Mouse (Mus musculus) erythroblast, embryonic 14.5 days (primary cell): Measurements from ENCODE around the gene Ccpg1os. TPM values are rescaled to one million over a fixed set of nuclear protein-coding genes. Genes with fewer than 3 reads are reported as not detected.

Experiments
- H3K27me3 ChIP-seq: 2 replicates; pipeline ENCODE4 v1.6.1; 2012; ENCODE audit warnings: inconsistent platforms; ENCODE audit not compliant: control insufficient read depth
- H3K36me3 ChIP-seq: 2 replicates; pipeline ENCODE4 v1.6.1; 2012; ENCODE audit warnings: mild to moderate bottlenecking, inconsistent platforms; ENCODE audit not compliant: control insufficient read depth
- H3K4me1 ChIP-seq: 2 replicates; pipeline ENCODE4 v1.6.1; 2012; ENCODE audit warnings: inconsistent platforms; ENCODE audit not compliant: control insufficient read depth
- H3K4me3 ChIP-seq: replicated peaks from 2 replicates; pipeline ENCODE3; 2012; ENCODE audit warnings: moderate library complexity, mild to moderate bottlenecking, inconsistent platforms
- H3K9me3 ChIP-seq: 2 replicates; pipeline ENCODE4 v1.6.1; 2012; ENCODE audit warnings: low read length, inconsistent platforms, mixed read lengths; ENCODE audit not compliant: control insufficient read depth
- GATA1 ChIP-seq: IDR thresholded peaks from 2 replicates; pipeline ENCODE4 v1.6.1; 2012; ENCODE audit warnings: low read length, inconsistent platforms, mixed read lengths
- TAL1 ChIP-seq: IDR thresholded peaks from 3 replicates; pipeline ENCODE4 v1.6.1; 2012; ENCODE audit warnings: low read length, inconsistent platforms, mixed read lengths
- polyA plus RNA-seq: library from polyadenylated mRNA; stranded (reverse); fragments of >175 nt; gene quantifications from 2 replicates; pipeline ENCODE4 v1.2.3, GENCODE M21; 2012

Gene Ccpg1os
- polyA plus RNA-seq, 1 experiment: 0.05 TPM

DNA sequence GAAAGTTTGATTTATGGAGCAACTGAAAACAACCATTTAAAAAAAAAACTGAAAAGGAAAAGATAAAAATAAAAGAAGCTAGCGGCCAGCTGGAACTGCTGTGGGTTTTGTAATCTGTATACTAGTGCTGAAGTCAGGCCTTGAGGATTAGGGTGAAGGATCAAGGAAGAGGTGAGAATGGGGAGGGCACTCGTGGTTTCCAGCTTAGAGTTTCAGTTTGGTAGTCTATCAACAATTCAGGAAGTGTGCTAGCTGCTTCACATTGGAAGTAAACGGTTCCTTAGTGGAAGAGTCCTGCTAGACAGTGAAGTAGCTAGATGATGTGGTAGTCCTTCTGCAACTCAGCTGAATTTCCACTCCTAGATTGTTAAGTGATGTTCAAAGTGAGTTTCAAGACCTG is 23.2 kb upstream of the Ccpg1os start:
- Histone ChIP-seq H3K9me3 (no peaks in the 10 kb centered on the region), H3K36me3 (peaks cover 28% of the 10 kb centered on the region), H3K27me3 (no peaks in the 10 kb centered on the region), H3K4me3 (no peak overlapping the region), H3K4me1 (no peaks in the 10 kb centered on the region)
- no peak for TF ChIP-seq GATA1
- no peak for TF ChIP-seq TAL1

DNA sequence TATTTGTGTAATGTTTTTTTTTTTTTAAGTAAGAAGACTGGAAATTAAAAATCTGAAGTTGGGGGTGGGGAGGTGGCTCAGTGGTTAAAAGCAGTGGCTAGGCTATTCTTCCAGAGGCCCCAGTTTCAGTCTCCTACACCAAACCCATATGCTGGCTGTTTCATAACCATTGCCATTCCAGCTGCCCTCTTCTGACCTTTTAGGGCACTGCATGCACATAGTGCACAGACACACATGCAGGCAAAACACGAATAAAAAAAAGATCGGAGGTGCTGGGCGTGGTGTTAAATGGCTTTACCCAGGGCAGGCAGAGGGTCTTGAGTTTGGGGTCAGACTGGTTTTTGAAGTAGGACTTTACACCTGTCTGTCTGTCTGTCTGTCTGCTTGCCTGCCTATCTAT is 21.0 kb upstream of the Ccpg1os start:
- no peak for TF ChIP-seq GATA1
- TF ChIP-seq TAL1: no peak
- Histone ChIP-seq H3K27me3 (no peaks in the 10 kb centered on the region), H3K4me3 (no peak overlapping the region), H3K36me3 (peaks cover 16% of the 10 kb centered on the region), H3K9me3 (no peaks in the 10 kb centered on the region), H3K4me1 (no peaks in the 10 kb centered on the region)

DNA sequence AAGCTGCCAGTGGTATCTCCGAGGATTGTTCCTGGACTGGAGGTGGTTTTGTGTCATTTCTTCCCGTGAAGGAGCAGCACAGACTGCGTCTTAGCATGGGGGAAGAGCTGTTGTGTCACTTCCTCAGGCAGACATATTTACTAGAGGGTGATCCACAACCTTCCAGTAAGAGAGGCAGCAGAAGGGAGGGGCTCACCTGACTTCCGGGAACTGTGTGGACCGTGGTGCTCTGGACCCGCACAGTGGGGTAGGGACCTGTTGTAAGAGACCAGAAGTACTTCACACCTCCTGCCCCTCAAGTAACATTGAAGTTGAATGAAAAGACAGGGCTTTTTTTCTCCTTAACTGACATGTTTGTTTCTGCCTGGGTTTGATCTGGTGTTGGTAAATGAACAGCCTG is 19.9 kb upstream of the Ccpg1os start:
- Histone ChIP-seq H3K4me1 (no peaks in the 10 kb centered on the region), H3K4me3 (no peak overlapping the region), H3K36me3 (peaks cover 9% of the 10 kb centered on the region), H3K27me3 (no peaks in the 10 kb centered on the region), H3K9me3 (no peaks in the 10 kb centered on the region)
- no peak for TF ChIP-seq TAL1
- no peak for TF ChIP-seq GATA1

DNA sequence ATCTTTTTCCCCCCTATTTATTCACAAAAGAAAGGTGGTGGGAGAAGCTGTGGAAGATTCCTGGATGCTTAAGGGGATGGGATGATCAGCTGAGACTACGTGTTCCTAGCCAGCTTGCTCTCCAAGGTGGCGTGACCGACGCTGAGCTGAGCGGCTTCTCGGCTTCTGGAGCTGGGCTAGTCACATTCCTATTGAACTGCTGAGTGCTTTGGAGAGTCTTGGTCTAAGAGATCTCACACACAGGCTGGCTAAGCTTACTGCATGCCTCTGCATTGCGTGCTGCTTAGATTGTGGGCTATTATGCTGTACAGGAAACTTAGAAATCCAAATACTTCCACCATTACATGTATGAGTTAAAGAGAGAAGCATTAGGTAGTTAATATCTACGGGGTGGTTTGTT is 18.9 kb upstream of the Ccpg1os start:
- H3K27me3 ChIP-seq: no peaks in the 10 kb centered on the region
- H3K9me3 ChIP-seq: no peaks in the 10 kb centered on the region
- no peaks in the 10 kb centered on the region for H3K4me1 ChIP-seq
- peaks cover 7% of the 10 kb centered on the region for H3K36me3 ChIP-seq
- H3K4me3 ChIP-seq: no peak overlapping the region
- TF ChIP-seq TAL1: no peak
- no peak for TF ChIP-seq GATA1

DNA sequence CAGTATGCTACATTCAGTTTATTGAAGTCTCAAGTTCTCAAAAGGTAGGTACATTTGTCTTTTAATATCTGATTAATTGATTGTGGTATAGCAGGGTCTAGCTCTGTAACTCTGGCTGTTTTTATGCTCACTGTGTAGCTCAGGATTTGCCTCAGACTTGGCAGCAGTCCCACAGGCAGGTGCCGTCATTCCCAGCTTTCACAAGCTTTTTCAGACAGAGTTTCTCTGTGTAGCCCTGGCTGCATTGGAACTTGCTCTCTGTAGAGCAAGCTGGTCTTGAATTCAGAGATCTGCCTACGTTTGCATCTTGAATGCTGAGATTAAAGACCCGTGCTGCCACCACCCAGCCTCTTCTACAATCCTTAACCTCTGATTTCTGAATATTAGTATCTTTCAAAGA is 17.0 kb upstream of the Ccpg1os start:
- TF ChIP-seq GATA1 (no peak), TAL1 (no peak)
- no peaks in the 10 kb centered on the region for H3K9me3 ChIP-seq
- no peaks in the 10 kb centered on the region for H3K4me1 ChIP-seq
- no peak overlapping the region for H3K4me3 ChIP-seq
- H3K36me3 ChIP-seq: peaks cover 7% of the 10 kb centered on the region
- H3K27me3 ChIP-seq: no peaks in the 10 kb centered on the region

DNA sequence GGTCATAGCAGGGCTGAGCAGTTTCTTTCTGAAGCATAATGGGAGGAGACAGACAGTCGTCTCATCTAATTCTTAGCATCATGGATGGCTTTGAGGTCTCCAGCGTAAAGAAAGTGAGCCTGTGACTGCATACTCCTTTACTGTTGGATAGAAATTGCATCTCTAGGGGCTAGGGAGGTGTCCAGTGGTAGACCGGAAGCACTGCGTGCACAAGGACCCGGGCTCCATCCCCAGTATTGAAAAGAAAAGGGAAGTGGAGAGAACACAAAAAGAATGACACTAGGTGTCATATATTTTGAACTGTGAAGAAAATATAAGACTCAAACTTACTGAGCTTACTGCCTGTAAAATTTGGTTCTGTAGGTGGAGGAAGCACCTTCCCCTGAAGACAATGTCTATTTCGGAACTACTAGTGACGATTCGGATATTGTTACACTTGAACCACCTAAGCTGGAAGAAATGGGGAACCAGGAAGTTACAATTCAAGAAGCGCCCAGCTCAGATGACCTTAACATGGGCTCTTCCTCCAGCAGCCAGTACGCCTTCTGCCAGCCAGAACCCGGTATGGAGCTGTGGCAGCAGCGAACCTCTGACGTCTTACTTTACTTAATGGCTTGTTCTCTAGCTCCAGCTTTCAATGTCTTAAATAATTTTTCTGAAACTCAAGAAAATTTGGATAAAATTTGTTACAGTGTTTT is 16.3 kb upstream of the Ccpg1os start:
- Histone ChIP-seq H3K36me3 (peaks cover 7% of the 10 kb centered on the region), H3K27me3 (no peaks in the 10 kb centered on the region)
- no peak for TF ChIP-seq GATA1
- no peak for TF ChIP-seq TAL1

DNA sequence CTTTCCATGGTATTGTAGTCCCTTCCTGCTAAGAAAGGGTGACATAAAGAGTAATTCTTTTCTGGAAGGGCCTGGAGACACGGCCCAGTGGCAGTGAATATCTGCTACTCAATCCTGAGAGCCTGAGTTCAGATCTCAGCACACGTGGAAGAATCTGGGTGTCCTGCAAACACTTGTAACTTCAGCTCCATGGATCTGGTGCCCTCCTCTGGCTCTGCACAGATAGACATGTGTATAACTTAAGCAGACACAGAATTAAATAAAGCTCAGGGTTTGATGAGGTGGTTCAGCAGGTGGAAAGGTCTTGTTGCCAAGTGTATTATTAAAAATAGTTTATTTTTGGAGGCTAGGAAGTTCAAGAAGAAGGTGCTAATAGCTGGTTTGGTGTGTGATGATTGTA is 15.3 kb upstream of the Ccpg1os start:
- no peaks in the 10 kb centered on the region for H3K27me3 ChIP-seq
- no peaks in the 10 kb centered on the region for H3K4me1 ChIP-seq
- peaks cover 2% of the 10 kb centered on the region for H3K36me3 ChIP-seq
- H3K9me3 ChIP-seq: no peaks in the 10 kb centered on the region
- H3K4me3 ChIP-seq: no peak overlapping the region
- TF ChIP-seq TAL1 (no peak), GATA1 (no peak)

More for the DNA sequence above, 16.3 kb upstream of the Ccpg1os start:
- no peaks in the 10 kb centered on the region for H3K4me1 ChIP-seq
- H3K9me3 ChIP-seq: no peaks in the 10 kb centered on the region
- H3K4me3 ChIP-seq: no peak overlapping the region

DNA sequence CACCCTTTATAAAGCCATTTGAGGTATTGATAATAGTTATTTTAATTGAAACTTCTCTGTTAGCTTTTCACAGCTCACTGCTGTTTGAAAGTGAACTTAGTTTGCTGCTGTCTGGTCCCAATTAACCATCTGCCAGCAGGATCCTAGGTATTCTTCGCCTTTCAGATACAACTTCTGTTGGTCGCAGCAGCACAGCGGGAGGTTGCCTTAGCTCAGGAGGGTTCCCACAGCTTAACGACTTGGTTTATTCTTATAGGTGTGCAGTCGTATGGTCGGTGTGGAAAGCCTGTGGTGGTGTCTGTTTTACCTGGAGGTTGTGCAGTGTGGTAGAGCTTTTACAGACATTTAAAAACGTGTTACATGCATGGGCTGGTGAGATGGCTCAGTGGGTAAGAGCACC is 11.6 kb upstream of the Ccpg1os start:
- Histone ChIP-seq H3K27me3 (no peaks in the 10 kb centered on the region), H3K4me1 (no peaks in the 10 kb centered on the region), H3K9me3 (no peaks in the 10 kb centered on the region), H3K4me3 (no peak overlapping the region), H3K36me3 (no peaks in the 10 kb centered on the region)
- TF ChIP-seq TAL1 (no peak), GATA1 (no peak)

DNA sequence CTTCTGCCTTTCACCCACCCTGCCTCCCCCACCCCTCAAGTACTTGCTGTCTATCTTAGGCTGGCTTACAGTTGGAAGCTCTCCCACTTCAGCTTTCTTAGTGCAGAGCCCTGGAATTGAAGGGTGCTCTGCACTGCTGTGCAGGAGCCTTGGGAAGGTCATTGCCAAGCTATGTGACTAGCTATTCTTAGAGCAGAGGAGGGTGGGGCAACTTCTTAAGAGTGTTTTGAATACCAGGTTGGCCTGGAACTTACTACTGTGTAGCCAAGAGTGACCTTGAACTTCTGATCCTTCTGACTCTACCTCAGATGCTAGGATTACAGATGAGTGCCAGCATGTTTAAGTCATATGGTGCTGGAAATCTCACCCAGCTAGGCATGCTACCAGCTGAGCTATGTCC is 11.0 kb upstream of the Ccpg1os start:
- no peak overlapping the region for H3K4me3 ChIP-seq
- TF ChIP-seq TAL1 (no peak), GATA1 (no peak)
- H3K27me3 ChIP-seq: no peaks in the 10 kb centered on the region
- no peaks in the 10 kb centered on the region for H3K36me3 ChIP-seq
- H3K4me1 ChIP-seq: no peaks in the 10 kb centered on the region
- no peaks in the 10 kb centered on the region for H3K9me3 ChIP-seq

DNA sequence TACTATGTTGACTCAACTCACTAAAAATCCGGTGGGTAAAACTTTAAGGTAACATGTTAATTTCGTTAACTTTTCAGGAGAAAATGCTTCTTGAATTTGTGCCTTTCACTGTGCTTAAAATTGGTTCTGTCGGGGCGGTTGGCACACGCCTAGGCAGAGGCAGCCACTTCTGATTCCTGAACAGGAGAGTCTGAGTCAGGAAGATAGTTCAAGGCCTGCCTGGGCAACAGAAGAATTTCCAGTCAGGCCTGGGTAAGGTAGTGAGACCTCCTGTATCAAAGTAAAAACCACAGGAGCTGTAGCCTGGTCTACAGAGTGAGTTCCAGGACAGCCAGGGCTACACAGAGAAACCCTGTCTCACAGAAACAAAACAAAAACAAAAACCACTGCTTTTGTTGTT is 7.4 kb upstream of the Ccpg1os start:
- no peak overlapping the region for H3K4me3 ChIP-seq
- H3K4me1 ChIP-seq: no peaks in the 10 kb centered on the region
- H3K27me3 ChIP-seq: no peaks in the 10 kb centered on the region
- no peaks in the 10 kb centered on the region for H3K36me3 ChIP-seq
- H3K9me3 ChIP-seq: no peaks in the 10 kb centered on the region
- TF ChIP-seq GATA1 (no peak), TAL1 (no peak)
